Mouse (Mus musculus) liver, adult 2 months (tissue): Measurements from ENCODE around the gene Dnajb8.

Experiments used
- CTCF ChIP-seq: fragments of 200-500 bp; IDR thresholded peaks from 2 replicates; pipeline ENCODE4 v1.5.1; 2011; ENCODE audit warnings: low read depth, low read length, control low read depth
- POLR2A ChIP-seq: fragments of 200-500 bp; IDR thresholded peaks from 2 replicates; pipeline ENCODE4 v1.6.1; 2011; ENCODE audit warnings: low read length, control low read depth; ENCODE audit not compliant: insufficient read depth; ENCODE audit errors: extremely low read depth

- TF ChIP-seq CTCF (no peak), POLR2A (no peak)
These were observed 68.2 kb downstream of the Dnajb8 start for GRCm38 (mm10) chr6:88290129-88290766.
